Mouse (Mus musculus) midbrain, embryonic 14.5 days (tissue): ENCODE measurements at regions not wholly inside any gene's neighbourhood (a gene's known extent, or its start where the extent isn't known, plus 50 kb on each side); places are given as distances from the start of the nearest gene placed in this dataset.
A peak's percentile ranks its signal among the peaks of the same experiment; 100 is the strongest.

Experiments
- ATAC-seq: fragments of 200-750 bp; cut with Nextera tagmentation; 2 replicates; pipeline ENCODE4 v1.8.0; 2017; ENCODE audit warnings: moderate number of reproducible peaks, moderate library complexity; ENCODE audit not compliant: low FRiP score, low TSS enrichment
- DNase-seq: peaks from one replicate; pipeline ENCODE4 v3.0.0-alpha.2; 2015
- H3K27ac ChIP-seq: fragments of 300-500 bp; sonication (generic); replicated peaks from 2 replicates; pipeline ENCODE4 v1.5.1; 2014; ENCODE audit warnings: mild to moderate bottlenecking, low read depth, low read length, moderate library complexity
- H3K27me3 ChIP-seq: fragments of 300-500 bp; sonication (generic); 2 replicates; pipeline ENCODE4 v1.6.1; 2014; ENCODE audit warnings: low read length, control low read depth, mixed read lengths; ENCODE audit not compliant: control insufficient read depth, insufficient read depth
- H3K36me3 ChIP-seq: fragments of 300-500 bp; sonication (generic); 2 replicates; pipeline ENCODE4 v1.6.1; 2014; ENCODE audit warnings: low read length, control low read depth; ENCODE audit not compliant: control insufficient read depth, insufficient read depth
- H3K4me1 ChIP-seq: fragments of 300-500 bp; sonication (generic); 2 replicates; pipeline ENCODE4 v1.6.1; 2014; ENCODE audit warnings: mild to moderate bottlenecking, antibody characterized with exemption, low read length, control low read depth; ENCODE audit not compliant: control insufficient read depth, insufficient read depth
- H3K4me2 ChIP-seq: fragments of 300-500 bp; sonication (generic); 2 replicates; pipeline ENCODE4 v1.6.1; 2014; ENCODE audit warnings: mild to moderate bottlenecking, low read length, moderate library complexity
- H3K4me3 ChIP-seq: fragments of 300-500 bp; sonication (generic); replicated peaks from 2 replicates; pipeline ENCODE4 v1.5.1; 2014; ENCODE audit warnings: low read depth, low read length
- H3K9ac ChIP-seq: fragments of 300-500 bp; sonication (generic); replicated peaks from 2 replicates; pipeline ENCODE4 v1.6.1; 2014; ENCODE audit warnings: mild to moderate bottlenecking, low read length, moderate library complexity
- H3K9me3 ChIP-seq: fragments of 300-500 bp; sonication (generic); 2 replicates; pipeline ENCODE4 v1.6.1; 2016; ENCODE audit warnings: low read length, control low read depth, mixed read lengths; ENCODE audit not compliant: control insufficient read depth
- WGBS: fragments of 180-500 bp; shearing (Covaris S2); extraction: QIAGEN DNeasy Blood & Tissue Kit; methylation state at CpG from one replicate; pipeline ENCODE4 v1.1.7; 2014; 5-methylcytosine and 5-hydroxymethylcytosine counted together

DNA sequence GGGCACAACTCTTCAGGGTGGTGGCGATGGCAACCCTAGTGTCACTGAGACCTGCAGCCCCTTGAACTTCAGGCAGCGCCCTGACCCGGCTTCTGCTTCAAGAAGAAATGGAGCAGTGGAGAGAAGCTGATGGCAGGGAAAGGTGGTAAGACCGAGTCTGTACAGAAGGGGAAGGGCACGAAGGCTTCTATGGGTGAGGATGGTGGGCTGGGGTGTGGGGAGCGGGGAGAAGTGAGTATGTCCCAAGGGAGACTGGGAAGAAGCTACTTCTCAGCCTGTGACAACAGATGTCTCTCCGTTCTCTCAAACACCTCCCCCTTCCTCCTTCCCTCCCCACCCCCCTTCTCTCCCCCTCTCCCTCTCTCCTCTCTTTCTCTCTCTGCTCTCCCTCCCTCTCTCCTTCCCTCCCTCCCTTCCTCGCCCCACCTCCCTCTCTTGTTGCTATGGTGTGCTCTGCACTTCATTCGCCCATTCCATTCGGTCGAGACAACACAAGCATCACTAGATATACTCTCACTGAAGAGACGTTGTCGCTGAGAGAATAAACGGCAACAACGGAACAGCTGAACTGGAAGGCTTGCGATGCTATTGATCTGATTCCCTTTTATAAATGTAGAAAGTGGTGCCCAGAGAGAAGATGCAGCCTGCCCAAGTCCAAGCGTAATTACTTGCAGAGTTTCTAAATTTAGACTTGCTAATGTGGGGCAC lies 142.7 kb upstream of the Tox3 start:
- Histone ChIP-seq H3K4me2 (peak overlapping the region; percentile 2; the same call in 1 of the 2 replicates), H3K9ac (no peak overlapping the region), H3K9me3 (no peaks in the 10 kb centered on the region), H3K4me3 (no peak overlapping the region), H3K27me3 (no peaks in the 10 kb centered on the region), H3K4me1 (peaks cover 41% of the 10 kb centered on the region), H3K27ac (no peak overlapping the region), H3K36me3 (no peaks in the 10 kb centered on the region)
- peak; percentile 51 for DNase-seq
- WGBS: 55% methylated on average over 17 of the region's 17 CpGs
- no peak for ATAC-seq

DNA sequence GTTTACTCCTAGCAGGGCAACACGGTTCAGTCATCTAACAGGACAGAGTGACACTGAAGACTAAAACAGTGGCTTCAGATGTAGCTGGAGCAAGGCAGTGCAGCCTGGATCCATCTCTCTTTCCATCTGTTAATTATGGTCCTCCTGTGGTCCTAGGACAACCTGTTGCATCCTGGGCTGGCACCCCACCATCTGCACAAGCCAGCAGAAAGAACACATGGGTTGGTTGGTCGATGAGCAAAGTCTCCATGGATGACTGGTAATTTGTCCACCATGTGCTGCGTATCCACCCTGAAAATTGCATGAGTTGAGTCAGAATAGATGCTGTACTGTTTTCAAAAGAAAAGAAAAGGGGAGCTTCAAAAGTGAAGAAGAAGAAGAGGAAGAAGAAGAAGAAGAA lies 138.4 kb upstream of the Tox3 start:
- Histone ChIP-seq H3K9ac (no peak overlapping the region), H3K9me3 (no peaks in the 10 kb centered on the region), H3K27ac (no peak overlapping the region), H3K27me3 (no peaks in the 10 kb centered on the region), H3K4me2 (no peak overlapping the region), H3K36me3 (no peaks in the 10 kb centered on the region), H3K4me1 (peaks cover 10% of the 10 kb centered on the region; the same call in 1 of the 2 replicates), H3K4me3 (no peak overlapping the region)
- no peak for DNase-seq
- 90% methylated on average over 3 of the region's 3 CpGs for WGBS
- no peak for ATAC-seq

DNA sequence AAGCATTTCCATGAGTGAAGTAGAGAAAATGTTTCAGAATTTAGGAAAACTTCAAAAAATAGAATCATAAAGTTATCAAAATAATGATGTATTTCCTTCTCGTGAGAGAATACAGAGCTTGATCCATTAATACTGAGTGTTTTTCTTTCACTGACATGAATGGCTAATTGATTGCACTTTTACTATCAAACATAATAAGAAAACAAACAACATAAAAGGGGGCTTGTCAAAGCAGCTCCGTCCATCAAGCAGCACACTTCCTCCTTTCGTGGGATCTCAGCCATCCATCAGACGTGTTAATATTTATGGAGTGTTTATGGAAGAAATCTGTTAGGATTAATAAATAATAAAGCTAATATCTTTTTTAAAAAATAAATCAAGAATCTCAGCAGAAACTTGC lies 130.0 kb upstream of the Tox3 start:
- Histone ChIP-seq H3K9ac (no peak overlapping the region), H3K27ac (no peak overlapping the region), H3K4me2 (no peak overlapping the region), H3K36me3 (no peaks in the 10 kb centered on the region), H3K9me3 (no peaks in the 10 kb centered on the region), H3K27me3 (no peaks in the 10 kb centered on the region), H3K4me1 (no peaks in the 10 kb centered on the region), H3K4me3 (no peak overlapping the region)
- ATAC-seq (no peak), DNase-seq (no peak)
- 72% methylated on average over 4 of the region's 4 CpGs for WGBS

DNA sequence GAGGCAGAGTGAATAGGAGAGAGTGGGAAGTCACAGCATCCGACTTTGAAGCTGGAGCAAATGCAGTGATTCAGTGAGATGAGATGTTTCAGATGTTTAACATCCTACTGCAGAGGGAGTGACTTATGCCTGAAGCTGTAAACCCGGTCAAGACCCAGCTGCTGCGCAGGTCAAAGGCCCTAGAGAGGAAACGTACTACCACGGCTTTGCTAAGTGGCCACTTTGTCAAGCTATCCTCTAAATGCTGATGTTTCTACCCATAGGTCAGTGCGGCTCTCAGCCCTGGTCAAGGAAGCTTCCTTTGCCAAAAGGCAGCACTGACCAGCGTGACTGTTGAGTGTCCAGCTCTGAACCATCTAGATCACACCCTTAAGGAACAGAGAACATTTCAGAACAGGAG lies 125.9 kb upstream of the Tox3 start:
- Histone ChIP-seq H3K9ac (no peak overlapping the region), H3K9me3 (no peaks in the 10 kb centered on the region), H3K4me2 (no peak overlapping the region), H3K36me3 (no peaks in the 10 kb centered on the region), H3K4me3 (no peak overlapping the region), H3K4me1 (no peaks in the 10 kb centered on the region), H3K27me3 (no peaks in the 10 kb centered on the region), H3K27ac (no peak overlapping the region)
- 88% methylated on average over 7 of the region's 7 CpGs for WGBS
- ATAC-seq: no peak
- DNase-seq: no peak

DNA sequence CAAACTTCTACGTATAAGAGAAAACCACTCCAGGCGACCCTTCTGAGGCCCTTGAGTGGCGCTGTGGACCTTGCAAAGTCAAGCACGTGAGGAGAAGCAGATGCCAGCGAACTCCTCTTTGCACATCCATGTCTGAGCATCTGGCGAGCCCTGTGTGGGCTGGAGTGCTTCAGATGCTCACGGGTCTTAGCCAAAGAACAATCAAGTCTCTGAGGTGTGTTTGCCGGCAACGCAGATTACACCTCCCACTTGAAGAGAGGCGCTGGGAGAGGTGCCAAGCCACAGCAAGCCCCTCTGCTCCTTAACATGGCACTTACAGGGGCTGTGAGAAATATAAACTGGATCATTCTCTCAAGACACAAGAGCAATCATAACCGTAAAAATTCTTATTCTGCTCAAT lies 122.7 kb upstream of the Tox3 start:
- no peak overlapping the region for H3K9ac ChIP-seq
- 85% methylated on average over 11 of the region's 11 CpGs for WGBS
- ATAC-seq (no peak), DNase-seq (peak; percentile 14)
- no peaks in the 10 kb centered on the region for H3K27me3 ChIP-seq
- H3K4me1 ChIP-seq: no peaks in the 10 kb centered on the region
- H3K27ac ChIP-seq: no peak overlapping the region
- H3K4me2 ChIP-seq: no peak overlapping the region
- H3K36me3 ChIP-seq: no peaks in the 10 kb centered on the region
- no peaks in the 10 kb centered on the region for H3K9me3 ChIP-seq
- no peak overlapping the region for H3K4me3 ChIP-seq

GRCm38 (mm10) chr8:90463708-90464107 lies 115.6 kb upstream of the Tox3 start:
- DNase-seq (no peak), ATAC-seq (no peak)
- H3K9ac ChIP-seq: no peak overlapping the region
- no peak overlapping the region for H3K4me3 ChIP-seq
- no peak overlapping the region for H3K27ac ChIP-seq
- no peaks in the 10 kb centered on the region for H3K36me3 ChIP-seq
- no peaks in the 10 kb centered on the region for H3K9me3 ChIP-seq
- H3K27me3 ChIP-seq: no peaks in the 10 kb centered on the region
- no peaks in the 10 kb centered on the region for H3K4me1 ChIP-seq
- 56% methylated on average over 1 of the region's 1 CpGs for WGBS
- no peak overlapping the region for H3K4me2 ChIP-seq

GRCm38 (mm10) chr8:90455321-90455720 lies 107.2 kb upstream of the Tox3 start:
- no peak overlapping the region for H3K9ac ChIP-seq
- no peak overlapping the region for H3K4me2 ChIP-seq
- 0 out of 2 replicates have a peak, but pooled peaks cover 3% of the 10 kb centered on the region for H3K9me3 ChIP-seq
- no peak overlapping the region for H3K4me3 ChIP-seq
- ATAC-seq (no peak), DNase-seq (no peak)
- 87% methylated on average over 2 of the region's 2 CpGs for WGBS
- no peak overlapping the region for H3K27ac ChIP-seq
- peaks cover 7% of the 10 kb centered on the region; the same call in 1 of the 2 replicates for H3K4me1 ChIP-seq
- H3K36me3 ChIP-seq: no peaks in the 10 kb centered on the region
- no peaks in the 10 kb centered on the region for H3K27me3 ChIP-seq

DNA sequence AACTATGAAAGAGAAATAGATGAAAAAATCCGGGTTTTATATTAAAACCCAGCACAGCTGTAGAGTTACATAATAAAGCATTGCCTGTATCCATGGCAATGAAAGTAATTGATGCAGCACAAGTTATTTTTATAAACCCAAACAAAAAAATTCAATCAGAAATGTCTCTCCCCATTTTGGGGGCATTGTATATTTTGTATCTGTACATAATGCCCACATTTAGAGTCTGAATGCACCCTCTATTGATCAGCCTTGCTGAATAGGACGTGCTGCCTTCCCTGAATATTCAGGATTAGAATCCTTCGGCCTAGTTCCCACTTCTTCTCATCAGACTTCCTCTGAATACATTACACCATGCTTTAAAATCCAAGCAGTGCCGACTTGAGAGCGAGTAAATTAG lies 106.0 kb upstream of the Tox3 start:
- H3K27ac ChIP-seq: 0 out of 2 replicates have a peak overlapping the region, but pooled peaks have one; percentile 10
- no peak for ATAC-seq

More for the DNA sequence above, 106.0 kb upstream of the Tox3 start:
- H3K4me2 ChIP-seq: no peak overlapping the region
- H3K4me3 ChIP-seq: no peak overlapping the region
- 0 out of 2 replicates have a peak, but pooled peaks cover 3% of the 10 kb centered on the region for H3K9me3 ChIP-seq
- 18% methylated on average over 5 of the region's 5 CpGs for WGBS
- DNase-seq: peak; percentile 32
- H3K27me3 ChIP-seq: no peaks in the 10 kb centered on the region
- H3K4me1 ChIP-seq: peaks cover 12% of the 10 kb centered on the region
- H3K36me3 ChIP-seq: no peaks in the 10 kb centered on the region
- H3K9ac ChIP-seq: no peak overlapping the region
